Mouse (Mus musculus) liver, postnatal 0 days (tissue): ENCODE measurements at regions not wholly inside any gene's neighbourhood (a gene's known extent, or its start where the extent isn't known, plus 50 kb on each side); places are given as distances from the start of the nearest gene placed in this dataset.

ENCODE experiments used
- CTCF ChIP-seq: sonication (generic); IDR thresholded peaks from 2 replicates; pipeline ENCODE4 v1.5.1; 2016; ENCODE audit warnings: antibody characterized with exemption, low read depth
- EP300 ChIP-seq: IDR thresholded peaks from 2 replicates; pipeline ENCODE4 v1.6.1; 2016; ENCODE audit warnings: antibody characterized with exemption, low read depth, mild to moderate bottlenecking

- no peak for TF ChIP-seq EP300
- TF ChIP-seq CTCF: no peak
These were observed 105.1 kb downstream of the Gm10604 start for GRCm38 (mm10) chr4:11876009-11876408.
